Mouse (Mus musculus): ENCODE data around the gene Uqcrc2. TPM values are rescaled to one million over a fixed set of nuclear protein-coding genes. Genes with fewer than 3 reads are reported as not detected.
A peak's percentile ranks its signal among the peaks of the same experiment; 100 is the strongest.

Gene Uqcrc2
- 205 and 211 TPM in 2 replicates for polyA plus RNA-seq (2012; rRNA removed)

GRCm38 (mm10) chr7:120634711-120635361 lies at the start of gene Uqcrc2:
Uqcrc2 (plus strand) TSS chr7:120635176.
- Histone ChIP-seq H3K27ac (ENCODE audit: insufficient read depth, low read length) (peak within 1 kb of the TSS; percentile 75), H3K4me3 (ENCODE audit: insufficient read depth, low read length) (peak within 1 kb of the TSS; percentile 85)
- TF ChIP-seq CTCF (IDR thresholded peaks at IDR 0.05; ENCODE audit: extremely low read depth, insufficient read depth, low read length), result no peak
- TF ChIP-seq POLR2A (IDR thresholded peaks at IDR 0.05; ENCODE audit: extremely low read depth, insufficient read depth, low read length), result peak; percentile 84

GRCm38 (mm10) chr7:120597203-120597743 lies 37.7 kb upstream of the Uqcrc2 start:
- no peak overlapping the region for H3K27ac ChIP-seq (ENCODE audit: insufficient read depth, low read length)
- TF ChIP-seq POLR2A (IDR thresholded peaks at IDR 0.05; ENCODE audit: extremely low read depth, insufficient read depth, low read length), result no peak
- no peak for TF ChIP-seq CTCF (IDR thresholded peaks at IDR 0.05; ENCODE audit: extremely low read depth, insufficient read depth, low read length)
- no peak overlapping the region; the same call in 1 of the 2 replicates for H3K4me3 ChIP-seq (ENCODE audit: insufficient read depth, low read length)
- H3K4me1 ChIP-seq (ENCODE audit: control insufficient read depth, insufficient read depth, low read length), result no peaks in the 10 kb centered on the region

More at GRCm38 (mm10) chr7:120634711-120635361, at the start of gene Uqcrc2:
- H3K4me1 ChIP-seq (ENCODE audit: control insufficient read depth, insufficient read depth, low read length), result 0 out of 2 replicates have a peak, but pooled peaks cover 1% of the 10 kb centered on the region

GRCm38 (mm10) chr7:120597744-120598243 lies 37.2 kb upstream of the Uqcrc2 start:
- TF ChIP-seq POLR2A (IDR thresholded peaks at IDR 0.05; ENCODE audit: extremely low read depth, insufficient read depth, low read length), result no peak
- TF ChIP-seq CTCF (IDR thresholded peaks at IDR 0.05; ENCODE audit: extremely low read depth, insufficient read depth, low read length), result no peak
- Histone ChIP-seq H3K4me3 (ENCODE audit: insufficient read depth, low read length) (peak overlapping the region; percentile 38), H3K27ac (ENCODE audit: insufficient read depth, low read length) (no peak overlapping the region), H3K4me1 (ENCODE audit: control insufficient read depth, insufficient read depth, low read length) (no peaks in the 10 kb centered on the region)

DNA sequence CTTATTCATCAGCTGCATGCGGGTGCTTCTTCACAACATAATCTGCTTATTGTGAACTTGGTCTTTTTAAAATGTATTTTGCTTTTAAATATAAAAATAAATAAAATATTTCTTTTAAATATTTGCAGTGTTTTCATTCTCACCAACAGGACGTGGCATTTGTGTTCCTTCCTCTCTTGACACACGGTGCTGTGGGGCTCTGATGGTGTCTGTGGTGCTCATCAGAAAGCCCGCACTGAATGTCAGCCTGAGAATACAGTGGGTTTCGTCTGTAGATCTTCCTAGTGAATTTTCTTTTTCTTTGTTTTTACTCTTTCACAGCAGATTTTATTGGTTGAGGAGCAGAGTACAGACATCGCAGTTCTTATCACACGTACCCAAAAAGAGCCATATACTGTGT lies 36.6 kb upstream of the Uqcrc2 start:
- TF ChIP-seq CTCF (IDR thresholded peaks at IDR 0.05; ENCODE audit: extremely low read depth, insufficient read depth, low read length), result no peak
- TF ChIP-seq POLR2A (IDR thresholded peaks at IDR 0.05; ENCODE audit: extremely low read depth, insufficient read depth, low read length), result no peak
- Histone ChIP-seq H3K27ac (ENCODE audit: insufficient read depth, low read length) (no peak overlapping the region), H3K4me3 (ENCODE audit: insufficient read depth, low read length) (peak overlapping the region; percentile 38), H3K4me1 (ENCODE audit: control insufficient read depth, insufficient read depth, low read length) (no peaks in the 10 kb centered on the region)

- H3K4me3 ChIP-seq (ENCODE audit: insufficient read depth, low read length), result no peak overlapping the region
- H3K27ac ChIP-seq (ENCODE audit: insufficient read depth, low read length), result no peak overlapping the region
- TF ChIP-seq CTCF (IDR thresholded peaks at IDR 0.05; ENCODE audit: extremely low read depth, insufficient read depth, low read length) (no peak), POLR2A (IDR thresholded peaks at IDR 0.05; ENCODE audit: extremely low read depth, insufficient read depth, low read length) (no peak)
- H3K4me1 ChIP-seq (ENCODE audit: control insufficient read depth, insufficient read depth, low read length), result no peaks in the 10 kb centered on the region
Observed at GRCm38 (mm10) chr7:120620075-120620771, 14.8 kb upstream of the Uqcrc2 start.

DNA sequence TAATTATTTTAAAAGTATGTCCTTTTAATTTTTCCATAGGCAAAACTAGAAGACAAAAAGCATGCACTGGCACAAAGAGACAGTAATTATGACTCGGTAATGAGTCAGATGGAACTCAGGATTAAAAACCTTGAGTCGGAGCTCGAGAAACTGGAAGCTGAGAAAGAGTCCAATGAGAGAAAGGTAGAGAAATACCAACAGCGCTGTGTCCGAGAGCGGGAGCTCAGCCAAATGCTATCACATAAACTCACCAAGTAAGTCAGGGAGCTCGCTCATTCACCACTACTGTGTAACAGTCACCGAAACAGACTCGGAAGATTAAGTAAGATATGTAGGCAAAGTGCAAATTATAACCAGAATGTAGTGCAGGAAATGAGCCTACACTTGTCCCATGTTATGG lies 14.1 kb upstream of the Uqcrc2 start:
- Histone ChIP-seq H3K27ac (ENCODE audit: insufficient read depth, low read length) (no peak overlapping the region), H3K4me3 (ENCODE audit: insufficient read depth, low read length) (no peak overlapping the region), H3K4me1 (ENCODE audit: control insufficient read depth, insufficient read depth, low read length) (no peaks in the 10 kb centered on the region)
- TF ChIP-seq CTCF (IDR thresholded peaks at IDR 0.05; ENCODE audit: extremely low read depth, insufficient read depth, low read length) (no peak), POLR2A (IDR thresholded peaks at IDR 0.05; ENCODE audit: extremely low read depth, insufficient read depth, low read length) (no peak)

- H3K4me1 ChIP-seq (ENCODE audit: control insufficient read depth, insufficient read depth, low read length), result 0 out of 2 replicates have a peak, but pooled peaks cover 1% of the 10 kb centered on the region
- no peak overlapping the region for H3K27ac ChIP-seq (ENCODE audit: insufficient read depth, low read length)
- no peak overlapping the region for H3K4me3 ChIP-seq (ENCODE audit: insufficient read depth, low read length)
- TF ChIP-seq CTCF (IDR thresholded peaks at IDR 0.05; ENCODE audit: extremely low read depth, insufficient read depth, low read length), result peak; percentile 70
- no peak for TF ChIP-seq POLR2A (IDR thresholded peaks at IDR 0.05; ENCODE audit: extremely low read depth, insufficient read depth, low read length)
Observed at GRCm38 (mm10) chr7:120632518-120632917, 2.5 kb upstream of the Uqcrc2 start.

- H3K27ac ChIP-seq (ENCODE audit: insufficient read depth, low read length), result no peak overlapping the region
- peak overlapping the region; percentile 85 for H3K4me3 ChIP-seq (ENCODE audit: insufficient read depth, low read length)
- no peak for TF ChIP-seq POLR2A (IDR thresholded peaks at IDR 0.05; ENCODE audit: extremely low read depth, insufficient read depth, low read length)
- no peak for TF ChIP-seq CTCF (IDR thresholded peaks at IDR 0.05; ENCODE audit: extremely low read depth, insufficient read depth, low read length)
Observed at GRCm38 (mm10) chr7:120634301-120634700, 675 bp upstream of the Uqcrc2 start.

DNA sequence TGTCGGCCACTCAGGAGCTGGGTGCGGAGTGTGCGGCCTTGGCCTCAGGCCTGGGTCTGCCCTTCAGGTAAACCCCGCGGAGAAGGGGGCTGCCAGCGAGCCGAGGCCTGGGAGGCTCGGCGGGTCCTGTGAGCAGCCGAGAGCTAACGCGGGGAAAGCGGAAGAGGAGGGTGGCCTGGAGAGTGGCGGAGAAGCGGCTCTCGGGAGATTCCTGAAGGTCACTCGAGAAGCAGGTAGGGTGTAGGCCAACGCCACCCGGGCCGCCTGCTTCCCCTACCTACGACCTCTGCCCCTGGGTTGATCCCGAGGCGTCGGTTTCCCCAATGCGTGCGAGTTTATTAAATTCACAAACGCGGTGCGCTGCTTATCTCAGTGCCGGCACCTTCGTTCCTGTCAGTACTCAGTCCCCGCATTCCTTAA lies 396 bp downstream of the Uqcrc2 start:
- no peak for TF ChIP-seq CTCF (IDR thresholded peaks at IDR 0.05; ENCODE audit: extremely low read depth, insufficient read depth, low read length)
- no peak for TF ChIP-seq POLR2A (IDR thresholded peaks at IDR 0.05; ENCODE audit: extremely low read depth, insufficient read depth, low read length)
- H3K4me1 ChIP-seq (ENCODE audit: control insufficient read depth, insufficient read depth, low read length), result 0 out of 2 replicates have a peak, but pooled peaks cover 1% of the 10 kb centered on the region
- peak overlapping the region; percentile 75 for H3K27ac ChIP-seq (ENCODE audit: insufficient read depth, low read length)
- peak overlapping the region; percentile 85 for H3K4me3 ChIP-seq (ENCODE audit: insufficient read depth, low read length)

More at GRCm38 (mm10) chr7:120634301-120634700, 675 bp upstream of the Uqcrc2 start:
- H3K4me1 ChIP-seq (ENCODE audit: control insufficient read depth, insufficient read depth, low read length), result 0 out of 2 replicates have a peak, but pooled peaks cover 1% of the 10 kb centered on the region
